Mouse (Mus musculus) thymus, adult 2 months (tissue): ENCODE results near the gene Traf1. TPM values are rescaled to one million over a fixed set of nuclear protein-coding genes. Genes with fewer than 3 reads are reported as not detected.

Source experiments
- DNase-seq: peaks from one replicate; pipeline ENCODE4 v3.0.0; 2021
- H3K27ac ChIP-seq: fragments of 200-500 bp; 2 replicates; pipeline ENCODE4 v1.5.1; 2012; ENCODE audit warnings: low read length, control low read depth; ENCODE audit not compliant: control insufficient read depth, insufficient read depth
- H3K27me3 ChIP-seq: fragments of 200-500 bp; 2 replicates; pipeline ENCODE4 v1.6.1; 2012; ENCODE audit warnings: mild to moderate bottlenecking, low read length, moderate library complexity, mixed read lengths; ENCODE audit not compliant: control insufficient read depth, insufficient read depth
- H3K36me3 ChIP-seq: fragments of 200-500 bp; 2 replicates; pipeline ENCODE4 v1.6.1; 2012; ENCODE audit warnings: mild to moderate bottlenecking, low read length, moderate library complexity; ENCODE audit not compliant: control insufficient read depth, insufficient read depth
- H3K4me1 ChIP-seq: fragments of 200-500 bp; replicated peaks from 2 replicates; pipeline ENCODE4 v1.6.1; 2012; ENCODE audit warnings: low read length; ENCODE audit not compliant: control insufficient read depth, insufficient read depth
- H3K4me3 ChIP-seq: fragments of 200-500 bp; 2 replicates; pipeline ENCODE4 v1.5.1; 2012; ENCODE audit warnings: mild to moderate bottlenecking, low read length, control low read depth, moderate library complexity; ENCODE audit not compliant: control insufficient read depth, insufficient read depth
- CTCF ChIP-seq: fragments of 200-500 bp; IDR thresholded peaks from 2 replicates; pipeline ENCODE4 v1.5.1; 2012; ENCODE audit warnings: mild to moderate bottlenecking, control low read depth, low read length, moderate library complexity, borderline replicate concordance; ENCODE audit not compliant: control insufficient read depth, poor library complexity, insufficient read depth; ENCODE audit errors: extremely low read depth
- POLR2A ChIP-seq: fragments of 200-500 bp; IDR thresholded peaks from 2 replicates; pipeline ENCODE4 v1.6.1; 2012; ENCODE audit warnings: mild to moderate bottlenecking, low read length, control low read depth, moderate library complexity; ENCODE audit not compliant: control insufficient read depth, poor library complexity, insufficient read depth; ENCODE audit errors: extremely low read depth
- WGBS: fragments of 180-500 bp; shearing (Covaris S2); methylation state at CpG from one replicate; pipeline ENCODE4 v1.1.7; 2018; 5-methylcytosine and 5-hydroxymethylcytosine counted together
- polyA plus RNA-seq: library from polyadenylated mRNA; depleted of rRNA; stranded (reverse); fragments of >200 nt; gene quantifications from 2 replicates; pipeline ENCODE4 v1.2.3, GENCODE M21; 2012

Traf1 gene
- polyA plus RNA-seq, 1 experiment, result 80.4 TPM

GRCm38 (mm10) chr2:34938269-34939208 is 23.0 kb downstream of the Traf1 start:
- WGBS, result 2% methylated on average over 8 of the region's 8 CpGs
- Histone ChIP-seq H3K27ac (peak overlapping the region; percentile 86), H3K27me3 (no peaks in the 10 kb centered on the region), H3K4me3 (no peak overlapping the region), H3K36me3 (no peaks in the 10 kb centered on the region), H3K4me1 (peaks cover 47% of the 10 kb centered on the region)
- DNase-seq, result peak; percentile 59
- TF ChIP-seq CTCF (no peak), POLR2A (no peak)

DNA sequence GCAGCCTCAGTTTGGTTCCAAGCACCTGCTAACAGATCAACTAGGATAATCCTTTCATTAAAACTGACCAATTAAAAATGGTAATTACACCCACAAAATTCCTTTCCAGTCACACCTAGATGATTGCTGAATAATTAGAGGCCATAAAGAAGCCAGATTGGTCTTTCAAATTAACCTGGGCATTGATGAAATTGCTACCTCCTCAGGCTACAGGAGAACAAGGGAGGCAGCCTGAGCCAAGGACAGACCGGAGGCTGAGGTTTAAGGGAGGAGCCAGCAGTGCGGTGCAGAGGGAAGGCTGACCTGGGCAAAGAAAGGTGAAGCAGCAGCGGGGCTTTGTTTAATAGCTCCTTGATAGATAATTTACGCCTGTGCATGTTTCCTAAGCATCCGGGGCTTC is 24.1 kb downstream of the Traf1 start:
- Histone ChIP-seq H3K4me1 (peaks cover 37% of the 10 kb centered on the region), H3K27me3 (no peaks in the 10 kb centered on the region), H3K4me3 (no peak overlapping the region), H3K27ac (peak overlapping the region; percentile 5; the same call in 1 of the 2 replicates), H3K36me3 (no peaks in the 10 kb centered on the region)
- TF ChIP-seq POLR2A, result no peak
- TF ChIP-seq CTCF, result no peak
- DNase-seq, result no peak
- WGBS, result 15% methylated on average over 5 of the region's 5 CpGs

DNA sequence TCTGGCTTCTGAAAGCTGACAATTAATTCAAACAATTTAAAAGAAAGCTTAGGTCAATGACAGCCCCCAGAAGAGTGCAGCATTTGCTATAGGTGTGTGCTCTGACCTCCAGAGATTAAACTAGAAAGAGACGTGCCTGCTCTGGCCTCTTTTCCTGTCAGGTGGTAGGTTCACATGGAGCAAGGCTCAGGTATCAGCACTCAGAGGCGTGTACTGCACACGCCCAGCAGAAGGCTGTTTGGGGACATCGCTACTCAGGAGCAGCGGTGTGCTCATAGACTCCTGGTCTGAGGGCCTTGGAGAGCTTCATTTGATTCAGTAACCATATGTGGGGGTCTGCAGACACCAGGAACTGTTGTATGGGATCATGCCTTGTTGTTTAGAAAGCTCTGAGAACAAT is 34.3 kb downstream of the Traf1 start:
- 73% methylated on average over 5 of the region's 5 CpGs for WGBS
- Histone ChIP-seq H3K27ac (no peak overlapping the region), H3K27me3 (no peaks in the 10 kb centered on the region), H3K36me3 (no peaks in the 10 kb centered on the region), H3K4me1 (peaks cover 13% of the 10 kb centered on the region), H3K4me3 (no peak overlapping the region)
- no peak for DNase-seq
- TF ChIP-seq POLR2A (no peak), CTCF (no peak)

DNA sequence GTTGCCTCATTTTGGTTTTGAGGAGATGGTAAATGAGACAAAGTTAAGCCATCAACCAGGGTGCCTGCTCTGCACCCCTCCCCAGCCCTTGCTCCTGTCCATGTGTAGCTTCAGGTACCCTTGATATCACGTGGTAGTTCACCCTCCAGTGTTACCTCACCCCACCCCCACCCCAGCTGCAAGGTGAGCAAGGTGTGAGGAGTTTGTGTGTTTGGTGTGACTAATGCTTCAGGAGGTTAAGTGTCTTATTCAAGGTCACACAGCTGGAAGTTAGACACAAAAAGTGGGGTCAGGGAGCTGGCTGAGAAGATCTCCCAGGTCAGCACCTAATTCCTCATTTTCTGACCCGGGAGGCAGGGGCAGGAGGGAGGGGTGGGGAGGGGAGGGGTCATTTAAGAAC is 38.8 kb downstream of the Traf1 start:
- Histone ChIP-seq H3K4me3 (no peak overlapping the region), H3K27ac (no peak overlapping the region), H3K36me3 (no peaks in the 10 kb centered on the region), H3K4me1 (peaks cover 22% of the 10 kb centered on the region), H3K27me3 (no peaks in the 10 kb centered on the region)
- WGBS, result 36% methylated on average over 2 of the region's 2 CpGs
- TF ChIP-seq POLR2A (no peak), CTCF (no peak)
- DNase-seq, result no peak

DNA sequence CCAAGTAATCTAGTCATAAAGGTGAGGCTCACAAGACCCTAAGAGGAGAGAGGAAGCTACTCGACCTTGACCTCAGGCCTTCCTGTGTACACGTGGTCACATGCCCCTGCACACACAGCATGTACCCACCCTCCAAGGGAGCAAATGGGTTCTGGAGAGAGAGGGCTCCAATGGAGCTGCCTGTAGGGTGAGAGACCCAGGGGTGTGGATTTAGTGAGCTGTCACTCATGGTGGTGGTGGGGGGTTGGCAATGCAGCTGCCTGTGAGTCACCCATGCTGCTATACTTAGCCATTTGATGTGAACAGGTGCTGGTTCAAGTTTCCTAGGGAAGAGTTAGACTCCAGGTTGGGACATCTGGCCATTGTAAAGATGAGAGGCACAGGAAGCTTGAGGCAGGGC is 41.4 kb downstream of the Traf1 start:
- peak overlapping the region; percentile 61 for H3K27ac ChIP-seq
- H3K4me1 ChIP-seq, result peaks cover 22% of the 10 kb centered on the region
- H3K27me3 ChIP-seq, result no peaks in the 10 kb centered on the region
- WGBS, result 8% methylated on average over 2 of the region's 2 CpGs
- H3K4me3 ChIP-seq, result no peak overlapping the region
- H3K36me3 ChIP-seq, result no peaks in the 10 kb centered on the region
- peak; percentile 68 for DNase-seq
- TF ChIP-seq CTCF, result no peak
- TF ChIP-seq POLR2A, result no peak

DNA sequence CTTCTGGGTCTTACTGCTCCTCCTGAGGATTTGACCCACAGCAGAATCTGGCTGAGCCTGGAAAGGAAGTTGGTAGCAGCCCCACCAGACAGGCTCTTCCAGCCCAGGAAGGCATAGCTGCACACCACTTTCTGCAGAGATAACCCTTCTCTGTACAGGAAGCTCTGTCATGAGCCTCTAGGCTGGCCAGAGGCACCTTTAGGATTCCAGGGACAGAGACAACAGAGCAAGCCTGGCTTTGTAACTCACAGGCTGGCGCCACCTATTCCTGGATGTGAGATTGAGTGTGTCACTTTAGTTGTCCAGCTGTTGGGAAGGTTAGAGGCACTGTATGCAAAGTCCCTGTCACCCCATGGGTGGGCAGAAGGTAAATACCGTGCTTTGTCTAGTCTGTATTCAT is 46.5 kb downstream of the Traf1 start:
- Histone ChIP-seq H3K36me3 (no peaks in the 10 kb centered on the region), H3K4me3 (no peak overlapping the region), H3K27me3 (no peaks in the 10 kb centered on the region), H3K27ac (peak overlapping the region; percentile 8), H3K4me1 (peaks cover 35% of the 10 kb centered on the region)
- TF ChIP-seq POLR2A, result no peak
- 92% methylated on average over 2 of the region's 2 CpGs for WGBS
- DNase-seq, result no peak

GRCm38 (mm10) chr2:34914823-34915082 is 46.8 kb downstream of the Traf1 start:
- H3K36me3 ChIP-seq, result no peaks in the 10 kb centered on the region
- peaks cover 31% of the 10 kb centered on the region for H3K4me1 ChIP-seq
- TF ChIP-seq CTCF (no peak), POLR2A (no peak)
- WGBS, result 57% methylated on average over 2 of the region's 2 CpGs
- no peak overlapping the region for H3K4me3 ChIP-seq
- peak; percentile 10 for DNase-seq
- no peaks in the 10 kb centered on the region for H3K27me3 ChIP-seq
- peak overlapping the region; percentile 8; the same call in 1 of the 2 replicates for H3K27ac ChIP-seq
